Mouse (Mus musculus): ENCODE measurements around the gene Clpsl2.

- TF ChIP-seq CTCF (IDR thresholded peaks at IDR 0.05; ENCODE audit: borderline replicate concordance, extremely low read depth, insufficient read depth, insufficient read length) (no peak), POLR2A (IDR thresholded peaks at IDR 0.05; ENCODE audit: borderline replicate concordance, extremely low read depth, insufficient read depth, insufficient read length, poor library complexity, severe bottlenecking) (no peak)
Measured at GRCm38 (mm10) chr17:28548550-28548949, 661 bp upstream of the Clpsl2 start.
